In genomic region chr5:45670894-45671494, GRCm38 (mm10) we compare ENCODE assay signal across 9 mouse cellular contexts. TPM values are rescaled to one million over a fixed set of nuclear protein-coding genes. Genes with fewer than 3 reads are reported as not detected.
DNase-seq lines count a peak whose midpoint lies in the region; ATAC-seq lines count a peak whose summit lies in the region.
"Had no signal": no experiment of that assay in that cellular context is flagged by ENCODE, and none has a peak within 500 bp of the region (broad histone marks: within the 10 kb centered on the region; RNA-seq: fewer than 3 reads in every experiment).

No protein-coding gene starts in this region.

- H3K36me3 ChIP-seq in neural tube, embryonic 11.5 days (ENCODE audit: control insufficient read depth, insufficient read depth, low read length) = no peaks in the 10 kb centered on the region
- peaks cover 26% of the 10 kb centered on the region for H3K36me3 ChIP-seq in liver, embryonic 12.5 days

- no peak overlapping the region for H3K27ac ChIP-seq in neural tube, embryonic 11.5 days (ENCODE audit: low read depth, low read length)
- no peak overlapping the region for H3K27ac ChIP-seq in liver, embryonic 12.5 days

- peak overlapping the region; percentile 63 for H3K4me3 ChIP-seq in neural tube, embryonic 11.5 days (ENCODE audit: low read depth, low read length)
- peak overlapping the region; percentile 72 for H3K4me3 ChIP-seq in liver, embryonic 12.5 days

- peak; percentile 9 for DNase-seq in embryo, embryonic 10.5 days (ENCODE audit: low spot score)
- DNase-seq in embryo, embryonic 10 days (ENCODE audit: low spot score) = no peak
- DNase-seq in neural tube, embryonic 11.5 days (ENCODE audit: low spot score) = no peak
- DNase-seq in neural tube, embryonic 10.5 days (ENCODE audit: extremely low spot score, low spot score) = no peak
- no peak for DNase-seq in cerebellum, postnatal 36 days
- DNase-seq in frontal cortex, postnatal 25 days (ENCODE audit: low spot score in 2 of 2) = no peak
- no peak for DNase-seq in adrenal gland, adult 8-10 months
- DNase-seq: kidney, postnatal 14 days had no signal

- H3K9me3 ChIP-seq in neural tube, embryonic 11.5 days (ENCODE audit: control insufficient read depth, low read length) = no peaks in the 10 kb centered on the region
- H3K9me3 ChIP-seq in liver, embryonic 12.5 days (replicated peaks) = no peaks in the 10 kb centered on the region

- H3K27me3 ChIP-seq in neural tube, embryonic 11.5 days (ENCODE audit: control insufficient read depth, insufficient read depth, low read length) = no peaks in the 10 kb centered on the region
- no peaks in the 10 kb centered on the region for H3K27me3 ChIP-seq in liver, embryonic 12.5 days (replicated peaks)

- WGBS in neural tube, embryonic 11.5 days = 53% methylated on average over 5 of the region's 5 CpGs
- 44% methylated on average over 5 of the region's 5 CpGs for WGBS in liver, embryonic 12.5 days (ENCODE audit: insufficient replicate concordance)

- H3K9ac ChIP-seq in neural tube, embryonic 11.5 days (ENCODE audit: low read length) = no peak overlapping the region
- H3K9ac ChIP-seq in liver, embryonic 12.5 days = peak overlapping the region; percentile 81

- ATAC-seq in neural tube, embryonic 11.5 days (ENCODE audit: insufficient read depth, low FRiP score, low TSS enrichment) = no peak
- ATAC-seq in liver, embryonic 12.5 days = no peak

- H3K4me2 ChIP-seq in neural tube, embryonic 11.5 days (ENCODE audit: low read depth) = peak overlapping the region; percentile 83
- peak overlapping the region; percentile 81 for H3K4me2 ChIP-seq in liver, embryonic 12.5 days

- peaks cover 3% of the 10 kb centered on the region; the same call in 1 of the 2 replicates for H3K4me1 ChIP-seq in neural tube, embryonic 11.5 days (ENCODE audit: control insufficient read depth, insufficient read depth, low read length)
- H3K4me1 ChIP-seq in liver, embryonic 12.5 days = peaks cover 16% of the 10 kb centered on the region

RNA-seq across cellular contexts. Expression of gene Ncapg, which starts 1.3 kb away (rescaled TPM):
- 70.4 and 73.0 TPM in 2 replicates for polyA plus RNA-seq in neural tube, embryonic 11.5 days (2014; fragmentation: Nextera tagmentation; extraction: Ambion mirVana)
- 59.9 and 62.7 TPM in 2 replicates for polyA plus RNA-seq in liver, embryonic 12.5 days (2016; fragmentation: Nextera tagmentation; extraction: Ambion mirVana)
- 1 to 10 TPM in 2 of 4 experiments, under 1 TPM in 2; 0.46 to 1.7 (median 1.1) TPM for total RNA-seq in adrenal gland, adult 8-10 months (2022)

RNA-seq across cellular contexts. Expression of gene Fam184b, which starts 31.6 kb away (rescaled TPM):
- polyA plus RNA-seq in neural tube, embryonic 11.5 days (2014; fragmentation: Nextera tagmentation; extraction: Ambion mirVana) = 1.3 and 1.9 TPM in 2 replicates
- polyA plus RNA-seq in liver, embryonic 12.5 days (2016; fragmentation: Nextera tagmentation; extraction: Ambion mirVana) = 0.18 and 0.29 TPM in 2 replicates
- under 1 TPM; 0.24 to 0.43 (median 0.36) TPM for total RNA-seq in adrenal gland, adult 8-10 months (2022)
